Mouse (Mus musculus) cerebellum, adult 2 months (tissue): ENCODE measurements around the gene Fam149a.

Experiments used
- CTCF ChIP-seq: fragments of 200-500 bp; IDR thresholded peaks from 2 replicates; pipeline ENCODE4 v1.5.1; 2011; ENCODE audit warnings: low read depth, mild to moderate bottlenecking, control low read depth, low read length, moderate library complexity, borderline replicate concordance; ENCODE audit not compliant: insufficient read depth
- POLR2A ChIP-seq: fragments of 200-500 bp; IDR thresholded peaks from 2 replicates; pipeline ENCODE4 v1.6.1; 2011; ENCODE audit warnings: low read length, control low read depth, borderline replicate concordance; ENCODE audit not compliant: insufficient read depth

- TF ChIP-seq CTCF (peak; percentile 85), POLR2A (no peak)
Observed at GRCm38 (mm10) chr8:45345031-45345430, 37.1 kb downstream of the Fam149a start.
